Mouse (Mus musculus): ENCODE data around the gene Dmrt1. TPM values are rescaled to one million over a fixed set of nuclear protein-coding genes. Genes with fewer than 3 reads are reported as not detected.

Gene Dmrt1
- polyA plus RNA-seq, 1 experiment = 15.1 TPM

GRCm38 (mm10) chr19:25574431-25574830 lies 69.0 kb downstream of the Dmrt1 start:
- H3K9me3 ChIP-seq (replicated peaks; ENCODE audit: control insufficient read depth, insufficient read depth, low read length, poor library complexity, severe bottlenecking) = no peaks in the 10 kb centered on the region
- no peak overlapping the region for H3K27ac ChIP-seq (ENCODE audit: insufficient read depth, low read length)
- H3K4me1 ChIP-seq (ENCODE audit: control insufficient read depth, insufficient read depth, low read length) = peaks cover 4% of the 10 kb centered on the region
- no peaks in the 10 kb centered on the region for H3K36me3 ChIP-seq (ENCODE audit: control insufficient read depth, insufficient read depth, low read length, poor library complexity, severe bottlenecking)
- no peak overlapping the region for H3K4me3 ChIP-seq (ENCODE audit: low read depth, low read length)
- H3K27me3 ChIP-seq (ENCODE audit: control insufficient read depth, insufficient read depth, low read length, poor library complexity, severe bottlenecking) = no peaks in the 10 kb centered on the region
- TF ChIP-seq EP300 (IDR thresholded peaks at IDR 0.05; ENCODE audit: insufficient read depth, low read depth, low read length) = no peak
- TF ChIP-seq CTCF (IDR thresholded peaks at IDR 0.05; ENCODE audit: low read depth, low read length) = no peak
- no peak for TF ChIP-seq POLR2A (IDR thresholded peaks at IDR 0.05; ENCODE audit: insufficient read depth, low read length)
- H3K9ac ChIP-seq (ENCODE audit: low read depth, poor library complexity, severe bottlenecking) = no peak overlapping the region

GRCm38 (mm10) chr19:25574981-25575814 lies 69.8 kb downstream of the Dmrt1 start:
- H3K9me3 ChIP-seq (replicated peaks; ENCODE audit: control insufficient read depth, insufficient read depth, low read length, poor library complexity, severe bottlenecking) = no peaks in the 10 kb centered on the region
- H3K27ac ChIP-seq (ENCODE audit: insufficient read depth, low read length) = no peak overlapping the region
- H3K9ac ChIP-seq (ENCODE audit: low read depth, poor library complexity, severe bottlenecking) = no peak overlapping the region
- H3K36me3 ChIP-seq (ENCODE audit: control insufficient read depth, insufficient read depth, low read length, poor library complexity, severe bottlenecking) = no peaks in the 10 kb centered on the region
- TF ChIP-seq CTCF (IDR thresholded peaks at IDR 0.05; ENCODE audit: low read depth, low read length) = no peak
- TF ChIP-seq EP300 (IDR thresholded peaks at IDR 0.05; ENCODE audit: insufficient read depth, low read depth, low read length) = no peak
- no peak for TF ChIP-seq POLR2A (IDR thresholded peaks at IDR 0.05; ENCODE audit: insufficient read depth, low read length)
- peaks cover 4% of the 10 kb centered on the region for H3K4me1 ChIP-seq (ENCODE audit: control insufficient read depth, insufficient read depth, low read length)
- H3K4me3 ChIP-seq (ENCODE audit: low read depth, low read length) = no peak overlapping the region
- no peaks in the 10 kb centered on the region for H3K27me3 ChIP-seq (ENCODE audit: control insufficient read depth, insufficient read depth, low read length, poor library complexity, severe bottlenecking)

GRCm38 (mm10) chr19:25578358-25578757 lies 72.9 kb downstream of the Dmrt1 start:
- Histone ChIP-seq H3K4me3 (ENCODE audit: low read depth, low read length) (no peak overlapping the region), H3K9me3 (replicated peaks; ENCODE audit: control insufficient read depth, insufficient read depth, low read length, poor library complexity, severe bottlenecking) (no peaks in the 10 kb centered on the region), H3K4me1 (ENCODE audit: control insufficient read depth, insufficient read depth, low read length) (peaks cover 5% of the 10 kb centered on the region), H3K36me3 (ENCODE audit: control insufficient read depth, insufficient read depth, low read length, poor library complexity, severe bottlenecking) (no peaks in the 10 kb centered on the region), H3K9ac (ENCODE audit: low read depth, poor library complexity, severe bottlenecking) (no peak overlapping the region), H3K27ac (ENCODE audit: insufficient read depth, low read length) (no peak overlapping the region), H3K27me3 (ENCODE audit: control insufficient read depth, insufficient read depth, low read length, poor library complexity, severe bottlenecking) (no peaks in the 10 kb centered on the region)
- no peak for TF ChIP-seq CTCF (IDR thresholded peaks at IDR 0.05; ENCODE audit: low read depth, low read length)
- TF ChIP-seq POLR2A (IDR thresholded peaks at IDR 0.05; ENCODE audit: insufficient read depth, low read length) = no peak
- TF ChIP-seq EP300 (IDR thresholded peaks at IDR 0.05; ENCODE audit: insufficient read depth, low read depth, low read length) = no peak

GRCm38 (mm10) chr19:25579440-25579839 lies 74.0 kb downstream of the Dmrt1 start:
- H3K27ac ChIP-seq (ENCODE audit: insufficient read depth, low read length) = no peak overlapping the region
- no peak for TF ChIP-seq POLR2A (IDR thresholded peaks at IDR 0.05; ENCODE audit: insufficient read depth, low read length)
- peak; percentile 57 for TF ChIP-seq CTCF (IDR thresholded peaks at IDR 0.05; ENCODE audit: low read depth, low read length)
- TF ChIP-seq EP300 (IDR thresholded peaks at IDR 0.05; ENCODE audit: insufficient read depth, low read depth, low read length) = no peak
- no peaks in the 10 kb centered on the region for H3K27me3 ChIP-seq (ENCODE audit: control insufficient read depth, insufficient read depth, low read length, poor library complexity, severe bottlenecking)
- no peak overlapping the region for H3K9ac ChIP-seq (ENCODE audit: low read depth, poor library complexity, severe bottlenecking)
- no peak overlapping the region for H3K4me3 ChIP-seq (ENCODE audit: low read depth, low read length)
- no peaks in the 10 kb centered on the region for H3K9me3 ChIP-seq (replicated peaks; ENCODE audit: control insufficient read depth, insufficient read depth, low read length, poor library complexity, severe bottlenecking)
- peaks cover 5% of the 10 kb centered on the region for H3K4me1 ChIP-seq (ENCODE audit: control insufficient read depth, insufficient read depth, low read length)
- H3K36me3 ChIP-seq (ENCODE audit: control insufficient read depth, insufficient read depth, low read length, poor library complexity, severe bottlenecking) = no peaks in the 10 kb centered on the region

GRCm38 (mm10) chr19:25597717-25598232 lies 92.4 kb downstream of the Dmrt1 start:
- no peak for TF ChIP-seq CTCF (IDR thresholded peaks at IDR 0.05; ENCODE audit: low read depth, low read length)
- no peak for TF ChIP-seq EP300 (IDR thresholded peaks at IDR 0.05; ENCODE audit: insufficient read depth, low read depth, low read length)
- no peak for TF ChIP-seq POLR2A (IDR thresholded peaks at IDR 0.05; ENCODE audit: insufficient read depth, low read length)
- peaks cover 2% of the 10 kb centered on the region for H3K4me1 ChIP-seq (ENCODE audit: control insufficient read depth, insufficient read depth, low read length)
- H3K27me3 ChIP-seq (ENCODE audit: control insufficient read depth, insufficient read depth, low read length, poor library complexity, severe bottlenecking) = no peaks in the 10 kb centered on the region

GRCm38 (mm10) chr19:25598626-25599025 lies 93.2 kb downstream of the Dmrt1 start:
- TF ChIP-seq POLR2A (IDR thresholded peaks at IDR 0.05; ENCODE audit: insufficient read depth, low read length) (no peak), EP300 (IDR thresholded peaks at IDR 0.05; ENCODE audit: insufficient read depth, low read depth, low read length) (no peak), CTCF (IDR thresholded peaks at IDR 0.05; ENCODE audit: low read depth, low read length) (no peak)
- Histone ChIP-seq H3K27me3 (ENCODE audit: control insufficient read depth, insufficient read depth, low read length, poor library complexity, severe bottlenecking) (no peaks in the 10 kb centered on the region), H3K4me3 (ENCODE audit: low read depth, low read length) (no peak overlapping the region), H3K36me3 (ENCODE audit: control insufficient read depth, insufficient read depth, low read length, poor library complexity, severe bottlenecking) (no peaks in the 10 kb centered on the region), H3K9me3 (replicated peaks; ENCODE audit: control insufficient read depth, insufficient read depth, low read length, poor library complexity, severe bottlenecking) (no peaks in the 10 kb centered on the region), H3K4me1 (ENCODE audit: control insufficient read depth, insufficient read depth, low read length) (peaks cover 2% of the 10 kb centered on the region), H3K9ac (ENCODE audit: low read depth, poor library complexity, severe bottlenecking) (no peak overlapping the region), H3K27ac (ENCODE audit: insufficient read depth, low read length) (no peak overlapping the region)

More at GRCm38 (mm10) chr19:25597717-25598232, 92.4 kb downstream of the Dmrt1 start:
- Histone ChIP-seq H3K36me3 (ENCODE audit: control insufficient read depth, insufficient read depth, low read length, poor library complexity, severe bottlenecking) (no peaks in the 10 kb centered on the region), H3K9me3 (replicated peaks; ENCODE audit: control insufficient read depth, insufficient read depth, low read length, poor library complexity, severe bottlenecking) (no peaks in the 10 kb centered on the region), H3K27ac (ENCODE audit: insufficient read depth, low read length) (no peak overlapping the region), H3K9ac (ENCODE audit: low read depth, poor library complexity, severe bottlenecking) (no peak overlapping the region), H3K4me3 (ENCODE audit: low read depth, low read length) (no peak overlapping the region)
